Mouse (Mus musculus): Measurements from ENCODE around the gene Pold1.

DNA sequence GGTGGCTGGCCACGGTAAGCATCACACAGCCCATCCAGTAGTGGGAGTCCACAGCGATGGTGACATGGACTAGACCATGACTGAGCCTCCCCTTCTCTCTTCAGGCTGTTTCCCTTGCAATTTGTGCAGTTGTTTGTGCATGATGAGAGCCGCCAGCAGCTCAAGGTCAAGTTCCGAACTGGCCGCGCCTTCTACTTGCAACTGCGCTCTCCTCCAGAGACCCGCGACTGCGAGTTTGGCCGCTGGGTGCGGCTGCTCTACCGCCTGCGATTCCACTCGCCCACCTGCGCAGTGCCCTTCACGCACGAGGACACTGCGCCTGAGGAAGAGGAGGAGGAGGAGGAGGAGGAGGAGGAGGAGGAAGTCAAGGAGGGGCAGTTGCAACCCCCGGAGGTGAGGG, 48.6 kb downstream of the Pold1 start:
- no peak for TF ChIP-seq EP300 (IDR thresholded peaks at IDR 0.05; ENCODE audit: low read depth)
- no peak for TF ChIP-seq CTCF (IDR thresholded peaks at IDR 0.05; ENCODE audit: low read depth)
